Mouse (Mus musculus): ENCODE results near the gene Olfr1471. TPM values are rescaled to one million over a fixed set of nuclear protein-coding genes. Genes with fewer than 3 reads are reported as not detected.

Gene Olfr1471
- total RNA-seq (2023) = not detected

DNA sequence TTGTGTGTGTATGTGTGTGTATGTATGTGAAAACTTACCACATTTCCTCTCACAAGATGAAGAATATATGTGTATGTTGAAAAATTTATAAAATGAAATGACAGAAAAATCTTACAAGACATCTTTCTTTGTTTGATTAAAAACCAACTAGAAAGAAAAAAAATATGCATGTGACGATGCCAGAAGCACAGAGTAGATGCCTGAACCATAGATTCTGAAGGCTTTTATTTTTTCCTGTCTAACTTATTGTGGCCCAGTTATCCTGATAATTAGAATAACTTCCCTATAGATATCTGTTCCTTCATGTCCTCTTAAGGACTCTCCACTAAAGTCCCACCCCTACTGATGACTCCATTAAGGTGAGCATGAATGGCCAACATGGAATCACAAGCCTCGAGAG, at the start of gene Olfr1471:
Olfr1471 (plus strand) TSS at position 301 of the 400 bp plus-strand sequence.

DNA sequence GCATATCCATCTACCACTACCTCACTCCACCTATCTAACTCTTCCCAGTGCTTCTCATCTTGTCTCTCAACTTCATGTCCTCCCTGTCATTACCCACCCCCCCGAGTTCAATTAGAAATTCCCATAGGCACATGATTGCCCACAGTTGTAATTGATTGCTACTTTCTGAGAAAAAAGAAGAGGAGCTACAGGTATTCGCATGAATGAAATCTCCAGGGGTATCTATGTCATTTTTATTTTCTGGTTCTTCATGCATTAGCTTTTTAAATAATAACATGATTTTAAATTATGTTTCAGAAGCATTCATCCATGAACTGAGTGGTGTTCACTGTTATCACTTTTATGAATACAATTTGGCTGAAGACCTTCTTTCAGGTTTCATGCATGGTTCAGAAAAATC, 35.7 kb upstream of the Olfr1471 start, which contains the start of gene Olfr1469:
Olfr1469 (plus strand) TSS at position 301 of the 400 bp plus-strand sequence.

DNA sequence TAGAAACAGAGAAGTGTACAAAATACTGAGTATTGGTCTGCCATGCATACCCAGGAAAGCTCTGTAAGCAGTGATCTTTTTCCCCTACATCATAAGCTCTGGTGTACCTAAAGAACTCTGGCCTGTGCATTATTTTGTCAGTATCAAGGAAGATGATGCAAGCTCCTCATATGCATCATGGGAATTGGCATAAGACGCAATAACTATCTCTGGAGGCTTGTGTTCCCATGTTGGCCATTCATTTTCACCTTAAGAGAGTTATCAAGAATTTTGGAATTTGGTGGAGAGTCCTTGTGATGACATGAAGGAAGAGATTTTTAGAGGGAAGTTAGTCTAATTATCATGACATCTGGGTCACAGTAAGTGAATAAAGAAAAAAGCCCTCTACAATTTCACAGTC, 12.8 kb downstream of the Olfr1471 start, which contains the start of gene Olfr1472:
Olfr1472 (minus strand) TSS at position 101 of the 400 bp plus-strand sequence.

GRCm38 (mm10) chr19:13469265-13469664, 26.1 kb downstream of the Olfr1471 start, which contains the start of gene Olfr1474:
Olfr1474 (plus strand) TSS chr19:13469565.

GRCm38 (mm10) chr19:13480096-13480495, 36.9 kb downstream of the Olfr1471 start, which contains the start of gene Olfr1475:
Olfr1475 (minus strand) TSS chr19:13480196.

DNA sequence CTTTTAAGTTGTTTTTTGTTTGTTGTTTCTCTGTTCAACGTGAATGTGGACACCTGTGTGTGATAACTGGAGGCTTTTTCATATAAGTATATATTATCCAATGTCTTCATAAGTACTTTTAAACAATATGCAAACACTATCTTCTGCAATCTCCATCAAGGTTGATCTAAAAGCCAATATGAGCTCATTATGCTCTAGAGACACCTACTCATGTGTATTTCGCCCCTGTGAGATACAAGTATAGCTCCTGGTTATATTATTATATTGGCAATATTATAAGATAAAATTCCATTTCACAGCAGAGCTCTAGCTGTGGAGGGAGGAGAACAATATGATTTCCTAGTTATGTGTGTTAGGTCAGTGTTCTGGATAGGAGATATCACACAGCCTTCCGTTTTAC, 57.0 kb downstream of the Olfr1471 start, which contains the start of gene Olfr1477:
Olfr1477 (plus strand) TSS at position 301 of the 400 bp plus-strand sequence.

Other genes starting within 250 kb of the Olfr1471 start
- gene Olfr1463, start 212.1 kb upstream of the Olfr1471 start, total RNA-seq (2023) = not detected
- not detected for gene Olfr1465, start 127.9 kb upstream of the Olfr1471 start, total RNA-seq (2023)
- not detected for gene Olfr1466, start 104.5 kb upstream of the Olfr1471 start, total RNA-seq (2023)
- gene Olfr1467, start 81.2 kb upstream of the Olfr1471 start, total RNA-seq (2023) = not detected
- not detected for gene Olfr1469, start 35.6 kb upstream of the Olfr1471 start, total RNA-seq (2023)
- not detected for gene Olfr1472, start 12.7 kb downstream of the Olfr1471 start, total RNA-seq (2023)
- gene Olfr1474, start 26.2 kb downstream of the Olfr1471 start, total RNA-seq (2023) = not detected
- not detected for gene Olfr1475, start 36.8 kb downstream of the Olfr1471 start, total RNA-seq (2023)
- gene Olfr1477, start 57.1 kb downstream of the Olfr1471 start, total RNA-seq (2023) = not detected
- gene Olfr1480, start 84.5 kb downstream of the Olfr1471 start, total RNA-seq (2023) = not detected
- not detected for gene Olfr1484, start 140.1 kb downstream of the Olfr1471 start, total RNA-seq (2023)
- not detected for gene Olfr1487, start 174.0 kb downstream of the Olfr1471 start, total RNA-seq (2023)
- not detected for gene Olfr1489, start 188.2 kb downstream of the Olfr1471 start, total RNA-seq (2023)
- gene Olfr1490, start 207.7 kb downstream of the Olfr1471 start, total RNA-seq (2023) = not detected